Mouse (Mus musculus) WW6 (cell line): ENCODE results near the gene Aagab.

Experiments used
- DNase-seq: peaks from one replicate; pipeline ENCODE4 v3.0.0-alpha.2; 2013; ENCODE audit warnings: low read depth, low spot score

The Aagab gene

GRCm38 (mm10) chr9:63606594-63606993 lies 4.1 kb downstream of the Aagab start:
- no peak for DNase-seq

GRCm38 (mm10) chr9:63608006-63608405 lies 5.5 kb downstream of the Aagab start:
- DNase-seq, result no peak

GRCm38 (mm10) chr9:63609246-63609645 lies 6.8 kb downstream of the Aagab start:
- no peak for DNase-seq

GRCm38 (mm10) chr9:63609776-63610175 lies 7.3 kb downstream of the Aagab start:
- no peak for DNase-seq

- no peak for DNase-seq
These were observed 7.8 kb downstream of the Aagab start for GRCm38 (mm10) chr9:63610231-63610630.

- no peak for DNase-seq
These were observed 8.4 kb downstream of the Aagab start for GRCm38 (mm10) chr9:63610841-63611366.

- no peak for DNase-seq
These were observed 9.5 kb downstream of the Aagab start for GRCm38 (mm10) chr9:63611967-63612366.

- DNase-seq, result no peak
These were observed 10.4 kb downstream of the Aagab start for GRCm38 (mm10) chr9:63612565-63613515.

- DNase-seq, result no peak
These were observed 11.1 kb downstream of the Aagab start for GRCm38 (mm10) chr9:63613569-63613968.

GRCm38 (mm10) chr9:63614018-63614985 lies 11.8 kb downstream of the Aagab start:
- no peak for DNase-seq

GRCm38 (mm10) chr9:63617967-63618366 lies 15.5 kb downstream of the Aagab start:
- DNase-seq, result no peak

- DNase-seq, result no peak
These were observed 21.6 kb downstream of the Aagab start for GRCm38 (mm10) chr9:63623895-63624569.

- DNase-seq, result no peak
These were observed 22.8 kb downstream of the Aagab start for GRCm38 (mm10) chr9:63625090-63625756.

GRCm38 (mm10) chr9:63632045-63632444 lies 29.6 kb downstream of the Aagab start:
- DNase-seq, result no peak

- no peak for DNase-seq
These were observed 30.5 kb downstream of the Aagab start for GRCm38 (mm10) chr9:63632924-63633323.

GRCm38 (mm10) chr9:63633334-63633733 lies 30.9 kb downstream of the Aagab start:
- no peak for DNase-seq

GRCm38 (mm10) chr9:63636113-63636512 lies 33.7 kb downstream of the Aagab start:
- no peak for DNase-seq

GRCm38 (mm10) chr9:63641983-63642646 lies 39.7 kb downstream of the Aagab start:
- no peak for DNase-seq

- no peak for DNase-seq
These were observed 41.6 kb downstream of the Aagab start for GRCm38 (mm10) chr9:63644011-63644410.

- DNase-seq, result no peak
These were observed 42.6 kb downstream of the Aagab start for GRCm38 (mm10) chr9:63645084-63645483.
